Mouse (Mus musculus) E14TG2a.4 (cell line): ENCODE results near the gene Gga3.

Experiments used
- CTCF ChIP-seq: conservative IDR thresholded peaks from 2 replicates; pipeline ENCODE4 v1.5.1; 2014; ENCODE audit warnings: low read length
- NANOG ChIP-seq: IDR thresholded peaks from 2 replicates; pipeline ENCODE4 v1.6.1; 2014; ENCODE audit warnings: borderline replicate concordance, low read length, mixed read lengths
- POU5F1 ChIP-seq: IDR thresholded peaks from 2 replicates; pipeline ENCODE4 v1.6.1; 2014; ENCODE audit warnings: low read length, borderline replicate concordance

DNA sequence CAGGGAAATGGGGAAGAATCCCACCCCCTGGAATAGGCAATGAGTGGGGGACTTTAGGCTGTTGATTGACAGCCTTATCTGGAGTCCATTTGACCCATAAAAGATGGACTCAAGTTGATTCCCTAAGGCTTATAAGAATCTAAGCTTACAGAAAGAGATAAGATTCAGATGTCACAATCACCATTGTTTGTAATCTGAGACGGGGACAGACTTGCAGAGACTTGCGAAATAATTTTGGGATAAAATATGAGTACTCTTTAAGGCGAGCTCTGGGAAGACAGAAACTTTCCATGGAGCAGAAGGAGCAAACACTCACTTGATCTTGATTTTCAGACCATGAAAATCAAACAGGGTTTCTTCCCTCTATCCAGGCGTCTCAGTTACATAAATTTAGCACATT, 60.3 kb downstream of the Gga3 start:
- TF ChIP-seq NANOG (no peak), CTCF (no peak), POU5F1 (no peak)
